Mouse (Mus musculus) spleen, postnatal 4 days (tissue): ENCODE results near the gene Dcun1d4.

Experiments used
- DNase-seq, 2 experiments: peaks; one replicate each; pipeline ENCODE4 v3.0.0; 2022; ENCODE audit warnings: low spot score in 2 of 2

Gene Dcun1d4

DNA sequence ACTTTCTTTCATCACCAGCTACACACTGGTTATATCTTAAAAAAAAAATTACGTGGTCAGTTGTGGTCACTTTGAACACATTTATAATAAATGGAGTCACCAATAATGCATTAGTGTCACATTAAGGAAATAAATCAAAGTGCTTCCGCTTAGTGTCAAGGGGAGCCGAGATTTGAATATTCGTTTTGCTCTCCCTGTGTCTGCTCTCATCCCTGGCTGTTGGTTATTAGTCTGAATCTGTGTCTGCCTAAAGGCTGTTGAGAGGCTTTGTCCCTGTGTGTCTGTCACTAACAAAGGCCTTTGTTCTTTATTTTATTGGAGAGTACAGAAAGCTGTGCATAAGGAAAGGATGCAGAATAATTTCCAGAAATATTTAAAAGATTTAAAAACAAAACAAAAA, 105.8 kb downstream of the Dcun1d4 start:
- DNase-seq = no peak

DNA sequence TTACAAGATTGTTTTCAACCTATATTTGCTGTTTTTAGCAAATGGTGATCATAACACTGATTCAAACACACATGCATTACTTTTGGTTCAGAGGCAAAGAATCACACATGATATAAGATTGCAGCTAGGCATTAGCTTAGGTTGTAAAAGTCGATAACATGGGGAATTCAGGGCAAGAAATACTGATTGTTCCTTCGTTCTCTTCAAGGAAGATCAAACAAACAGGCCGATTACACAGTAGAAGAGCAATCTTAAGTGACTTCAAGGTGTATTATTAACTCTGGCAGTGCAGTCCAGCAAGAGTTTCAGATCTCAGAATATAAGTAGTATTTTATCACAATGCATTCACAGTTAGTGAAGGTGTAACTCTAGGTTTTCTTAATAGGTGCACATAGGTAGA, 106.3 kb downstream of the Dcun1d4 start:
- no peak for DNase-seq

DNA sequence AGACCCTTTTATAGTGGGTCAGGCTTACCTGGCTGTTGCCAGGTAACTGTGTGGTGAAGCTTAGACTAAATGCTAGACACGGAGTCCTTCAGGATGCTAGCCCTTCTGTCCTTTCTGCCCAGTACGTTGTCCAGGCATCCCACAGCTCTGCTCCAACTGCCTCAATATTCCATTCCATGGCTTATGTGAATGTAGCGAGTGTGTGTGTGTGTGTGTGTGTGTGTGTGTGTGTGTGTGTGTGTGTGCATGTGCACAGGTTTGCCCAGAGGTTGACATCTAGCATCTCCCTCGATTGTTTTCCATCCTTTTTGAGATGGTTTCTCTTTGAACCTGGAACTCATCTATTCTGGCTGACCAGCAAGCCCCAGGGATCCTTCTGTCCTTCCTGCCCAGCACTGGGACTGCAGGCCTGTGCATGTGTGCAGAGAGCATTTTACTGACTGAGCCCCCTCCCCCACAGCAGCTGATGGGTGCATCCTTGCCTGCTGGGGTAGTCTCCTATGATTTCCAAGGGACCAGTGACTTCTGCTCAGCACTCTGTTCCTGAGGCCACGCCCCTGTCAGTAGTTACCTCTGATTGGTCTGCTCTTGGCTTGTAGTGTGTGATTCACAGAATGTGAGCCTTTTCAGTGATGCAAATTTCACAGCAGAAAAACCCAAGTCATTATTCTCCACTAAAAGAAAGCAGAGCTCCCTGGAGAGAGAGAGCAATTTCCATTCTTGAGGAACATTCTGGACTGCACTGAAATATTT, 118.3 kb downstream of the Dcun1d4 start:
- DNase-seq = no peak

DNA sequence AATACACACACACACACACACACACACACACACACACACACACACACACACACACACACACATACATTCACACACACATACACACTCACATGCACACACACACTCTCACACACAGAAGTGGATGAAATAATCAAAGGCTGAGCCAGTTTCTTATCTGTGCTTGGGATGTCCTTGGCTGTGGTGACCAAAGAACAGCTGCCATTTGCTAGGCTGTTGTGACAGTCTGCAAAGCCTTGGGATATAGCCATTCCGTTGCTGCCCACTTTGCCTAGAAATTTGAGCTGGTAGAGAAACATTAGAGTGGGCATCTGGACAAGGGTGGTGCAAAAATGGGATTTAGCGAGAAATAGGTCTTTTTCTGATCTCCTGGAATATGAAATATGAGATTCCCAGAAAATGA, 119.2 kb downstream of the Dcun1d4 start:
- no peak for DNase-seq

DNA sequence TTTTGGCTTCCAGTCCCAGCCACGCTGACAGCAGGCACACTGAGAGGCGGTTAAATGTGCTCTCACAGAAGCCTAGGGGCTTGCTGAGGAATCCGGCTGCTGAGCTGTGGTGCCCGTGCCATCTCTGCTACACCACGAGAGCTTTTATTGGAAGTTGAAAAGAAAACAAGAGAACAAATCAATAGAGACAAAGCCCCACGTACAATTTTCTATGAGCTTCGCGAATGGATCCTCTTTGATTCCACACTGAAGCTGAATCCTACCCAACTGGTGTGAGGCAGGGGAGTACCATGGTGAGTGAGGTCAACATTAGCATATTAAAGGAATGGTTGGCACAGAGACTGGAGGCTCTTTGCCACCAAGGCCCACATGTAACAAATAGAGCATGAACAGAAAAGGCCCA, 120.6 kb downstream of the Dcun1d4 start:
- DNase-seq = no peak

DNA sequence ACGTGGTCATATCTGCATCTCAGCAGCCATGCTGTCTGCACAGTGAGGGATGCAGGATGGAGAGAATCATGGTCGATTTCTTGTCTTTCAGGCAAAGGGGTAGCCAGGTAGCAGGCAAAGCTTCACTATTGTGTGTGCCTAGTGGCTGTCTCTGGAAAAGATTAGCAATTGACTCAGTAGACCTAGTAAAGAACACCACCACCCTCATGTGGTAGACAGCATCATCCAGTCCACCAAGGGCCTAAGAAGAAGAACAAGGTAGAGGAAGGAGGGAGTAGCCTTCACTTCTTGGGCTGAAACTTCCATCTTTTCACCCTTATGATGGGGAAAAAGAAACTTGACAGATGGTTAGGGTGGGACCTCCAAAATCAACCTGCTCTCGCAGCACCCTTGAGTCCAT, 122.1 kb downstream of the Dcun1d4 start:
- DNase-seq = no peak

DNA sequence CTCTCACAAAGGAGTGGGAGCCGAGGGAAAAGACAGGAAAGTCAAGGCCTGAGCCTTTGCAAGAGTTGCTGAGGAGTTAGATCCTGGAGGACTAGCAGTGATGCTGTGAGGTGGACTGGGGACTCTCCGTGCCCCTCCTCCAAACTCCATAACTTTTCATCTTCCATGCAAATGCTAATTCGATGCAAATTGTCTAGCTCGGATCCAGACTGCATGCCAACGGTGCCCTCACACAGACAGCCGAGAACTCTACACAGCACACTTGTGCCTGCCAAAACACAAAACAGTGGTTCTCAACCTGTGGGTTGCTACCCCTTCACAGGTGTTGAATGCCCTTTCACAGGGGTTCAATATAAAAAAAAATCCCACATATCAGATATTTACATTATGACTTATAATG, 123.7 kb downstream of the Dcun1d4 start:
- DNase-seq = no peak

DNA sequence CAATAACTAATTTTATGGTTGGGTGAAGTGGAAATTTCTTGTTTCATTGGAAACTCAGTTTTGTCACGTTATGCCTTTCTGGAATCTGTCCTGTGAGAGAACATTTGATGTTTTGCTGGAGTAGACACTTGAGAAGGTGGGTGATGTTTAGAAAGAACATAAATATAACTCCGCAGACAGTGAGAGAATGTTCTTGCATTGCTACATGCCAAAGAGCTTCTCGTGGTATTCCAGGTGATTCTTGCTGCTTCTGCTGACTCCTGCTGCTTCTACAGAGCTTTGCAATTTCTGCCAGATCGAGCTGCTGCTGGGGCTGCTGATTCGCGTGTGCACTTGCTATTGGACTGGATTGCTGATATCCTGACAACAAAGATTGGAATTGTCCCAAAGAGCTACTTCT, 124.2 kb downstream of the Dcun1d4 start:
- DNase-seq = no peak
